Comparison of ENCODE assay signal across 13 mouse cellular contexts in the genomic region with DNA sequence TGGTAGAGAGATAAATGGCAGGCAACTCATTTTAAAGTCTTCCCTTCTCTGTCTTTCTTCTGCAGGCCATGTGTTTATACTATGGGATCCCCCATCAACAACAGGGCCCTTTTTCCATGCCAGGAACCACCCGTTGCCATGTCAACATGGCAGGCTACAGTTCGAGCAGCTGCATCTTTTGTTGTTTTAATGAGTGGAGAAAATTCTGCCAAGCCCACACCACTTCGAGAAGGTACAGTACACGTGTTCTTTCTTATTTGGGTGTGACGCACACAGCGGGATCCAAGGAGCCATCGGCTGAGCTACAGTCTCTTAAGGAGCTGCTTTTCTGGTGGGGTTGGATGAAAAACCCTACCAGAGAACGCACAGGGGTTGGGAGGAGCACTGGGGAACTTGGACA.
A peak's percentile ranks its signal among the peaks of the same experiment; 100 is the strongest.
DNase-seq lines count a peak whose midpoint lies in the region; ATAC-seq and TF ChIP-seq lines count a peak whose summit lies in the region.
"Had no signal": no experiment of that assay in that cellular context is flagged by ENCODE, and none has a peak within 500 bp of the region (broad histone marks: within the 10 kb centered on the region; RNA-seq: fewer than 3 reads in every experiment).

No protein-coding gene starts in this region.

- WGBS in midbrain, embryonic 13.5 days, result 61% methylated on average over 8 of the region's 8 CpGs
- 81% methylated on average over 8 of the region's 8 CpGs for WGBS in midbrain, embryonic 11.5 days
- 27% methylated on average over 8 of the region's 8 CpGs for WGBS in forebrain, postnatal 0 days
- WGBS in midbrain, embryonic 16.5 days, result 52% methylated on average over 8 of the region's 8 CpGs

- H3K36me3 ChIP-seq in midbrain, embryonic 13.5 days, result no peaks in the 10 kb centered on the region
- no peaks in the 10 kb centered on the region for H3K36me3 ChIP-seq in midbrain, embryonic 11.5 days (ENCODE audit: control insufficient read depth, insufficient read depth, low read length)
- no peaks in the 10 kb centered on the region for H3K36me3 ChIP-seq in forebrain, postnatal 0 days (ENCODE audit: insufficient read depth)
- H3K36me3 ChIP-seq in midbrain, embryonic 16.5 days (ENCODE audit: control insufficient read depth, insufficient read depth, low read length), result no peaks in the 10 kb centered on the region
- H3K36me3 ChIP-seq: embryonic facial prominence, embryonic 12.5 days; liver, embryonic 12.5 days had no signal

- peak; percentile 65 for ATAC-seq in midbrain, embryonic 13.5 days
- ATAC-seq in midbrain, embryonic 11.5 days (ENCODE audit: low FRiP score), result no peak
- peak; percentile 88 for ATAC-seq in forebrain, postnatal 0 days
- ATAC-seq in midbrain, embryonic 16.5 days, result 0 out of 2 replicates have a peak, but pooled peaks have one; percentile 46
- ATAC-seq in monocyte, adult 5-6 weeks (replicated peaks; ENCODE audit: insufficient number of reproducible peaks, low FRiP score, low TSS enrichment, poor library complexity, severe bottlenecking), result no peak
- ATAC-seq: liver, embryonic 12.5 days had no signal

- no peaks in the 10 kb centered on the region for H3K9me3 ChIP-seq in midbrain, embryonic 13.5 days
- H3K9me3 ChIP-seq in midbrain, embryonic 11.5 days (ENCODE audit: control insufficient read depth, low read length), result no peaks in the 10 kb centered on the region
- H3K9me3 ChIP-seq in forebrain, postnatal 0 days (ENCODE audit: low read length), result no peaks in the 10 kb centered on the region
- no peaks in the 10 kb centered on the region for H3K9me3 ChIP-seq in midbrain, embryonic 16.5 days (replicated peaks; ENCODE audit: control insufficient read depth, low read length, poor library complexity, severe bottlenecking)
- H3K9me3 ChIP-seq: embryonic facial prominence, embryonic 12.5 days; liver, embryonic 12.5 days had no signal

- peaks cover 13% of the 10 kb centered on the region for H3K4me1 ChIP-seq in midbrain, embryonic 13.5 days (replicated peaks)
- peaks cover 2% of the 10 kb centered on the region; the same call in 1 of the 2 replicates for H3K4me1 ChIP-seq in midbrain, embryonic 11.5 days (ENCODE audit: control insufficient read depth, insufficient read depth, low read length)
- H3K4me1 ChIP-seq in forebrain, postnatal 0 days (ENCODE audit: insufficient read depth), result no peaks in the 10 kb centered on the region
- H3K4me1 ChIP-seq in midbrain, embryonic 16.5 days (ENCODE audit: control insufficient read depth, insufficient read depth, low read length), result peaks cover 11% of the 10 kb centered on the region; the same call in 1 of the 2 replicates

- H3K4me2 ChIP-seq in midbrain, embryonic 13.5 days (replicated peaks), result no peak overlapping the region
- H3K4me2 ChIP-seq in midbrain, embryonic 11.5 days, result no peak overlapping the region
- no peak overlapping the region for H3K4me2 ChIP-seq in forebrain, postnatal 0 days (ENCODE audit: low read depth)
- no peak overlapping the region for H3K4me2 ChIP-seq in midbrain, embryonic 16.5 days (ENCODE audit: low read length)
- H3K4me2 ChIP-seq: embryonic facial prominence, embryonic 12.5 days; liver, embryonic 12.5 days had no signal

- no peaks in the 10 kb centered on the region for H3K27me3 ChIP-seq in midbrain, embryonic 13.5 days
- no peaks in the 10 kb centered on the region for H3K27me3 ChIP-seq in midbrain, embryonic 11.5 days (ENCODE audit: control insufficient read depth, insufficient read depth, low read length)
- H3K27me3 ChIP-seq in forebrain, postnatal 0 days (ENCODE audit: insufficient read depth, low read length), result no peaks in the 10 kb centered on the region
- no peaks in the 10 kb centered on the region for H3K27me3 ChIP-seq in midbrain, embryonic 16.5 days (ENCODE audit: control insufficient read depth, insufficient read depth, low read depth, low read length)
- H3K27me3 ChIP-seq: embryonic facial prominence, embryonic 12.5 days; liver, embryonic 12.5 days had no signal

- H3K9ac ChIP-seq in midbrain, embryonic 13.5 days (replicated peaks), result no peak overlapping the region
- H3K9ac ChIP-seq in midbrain, embryonic 11.5 days (ENCODE audit: low read length), result no peak overlapping the region
- H3K9ac ChIP-seq in forebrain, postnatal 0 days, result no peak overlapping the region
- no peak overlapping the region for H3K9ac ChIP-seq in midbrain, embryonic 16.5 days (ENCODE audit: low read depth, low read length)
- H3K9ac ChIP-seq: embryonic facial prominence, embryonic 12.5 days; liver, embryonic 12.5 days had no signal

- peak; percentile 15 for DNase-seq in gastrocnemius, postnatal 14 days
- no peak for DNase-seq in gastrocnemius, postnatal 36 days
- no peak for DNase-seq in midbrain, embryonic 11.5 days (ENCODE audit: low spot score, missing footprints)
- peak; percentile 76 for DNase-seq in forebrain, postnatal 0 days
- DNase-seq in kidney, postnatal 36 days, result no peak
- DNase-seq: kidney, postnatal 10 days; right cerebral cortex, postnatal 25 days; thymus, adult 2 months had no signal

- H3K4me3 ChIP-seq in midbrain, embryonic 13.5 days (replicated peaks), result no peak overlapping the region
- no peak overlapping the region for H3K4me3 ChIP-seq in midbrain, embryonic 11.5 days (ENCODE audit: low read depth, low read length)
- no peak overlapping the region for H3K4me3 ChIP-seq in forebrain, postnatal 0 days (ENCODE audit: low read depth, low read length)
- no peak overlapping the region for H3K4me3 ChIP-seq in midbrain, embryonic 16.5 days (ENCODE audit: low read depth, low read length)
- H3K4me3 ChIP-seq: embryonic facial prominence, embryonic 12.5 days; liver, embryonic 12.5 days had no signal

- intact Hi-C loops in gastrocnemius, postnatal 14 days (cut with DNase I; ENCODE audit: low total_unique reads), result no loop called here
- intact Hi-C loops in gastrocnemius, postnatal 36 days (cut with DNase I), result no loop called here

- H3K27ac ChIP-seq in midbrain, embryonic 13.5 days, result no peak overlapping the region
- H3K27ac ChIP-seq in midbrain, embryonic 11.5 days (ENCODE audit: low read depth, low read length), result no peak overlapping the region
- H3K27ac ChIP-seq in forebrain, postnatal 0 days (ENCODE audit: low read depth, low read length), result no peak overlapping the region
- no peak overlapping the region for H3K27ac ChIP-seq in midbrain, embryonic 16.5 days (ENCODE audit: low read length)
- H3K27ac ChIP-seq: embryonic facial prominence, embryonic 12.5 days; liver, embryonic 12.5 days had no signal

- TF ChIP-seq CTCF in forebrain, postnatal 0 days (IDR thresholded peaks at IDR 0.05; ENCODE audit: low read depth), result no peak

Comparison
In these comparisons a context has a peak if more than half of its experiments do, and no peak if none do; other contexts are left out.
1. DNase-seq: peak in gastrocnemius, postnatal 14 days (single experiment) and forebrain, postnatal 0 days (single experiment); none in gastrocnemius, postnatal 36 days (0 of 2), midbrain, embryonic 11.5 days (single experiment) and kidney, postnatal 36 days (0 of 2).
2. ATAC-seq: peak in midbrain, embryonic 13.5 days (single experiment), forebrain, postnatal 0 days (single experiment) and midbrain, embryonic 16.5 days (single experiment); none in midbrain, embryonic 11.5 days (single experiment) and monocyte, adult 5-6 weeks (single experiment).